Mouse (Mus musculus) midbrain, embryonic 10.5 days (tissue): ENCODE measurements around the gene Zfp93. TPM values are rescaled to one million over a fixed set of nuclear protein-coding genes. Genes with fewer than 3 reads are reported as not detected.

ENCODE experiments used
- DNase-seq: peaks from one replicate; pipeline ENCODE4 v3.0.0-alpha.2; 2017; ENCODE audit warnings: low spot score
- H3K27ac ChIP-seq: fragments of 300-500 bp; sonication (generic); replicated peaks from 2 replicates; pipeline ENCODE4 v1.5.1; 2016; ENCODE audit warnings: mild to moderate bottlenecking
- H3K27me3 ChIP-seq: fragments of 300-500 bp; sonication (generic); 2 replicates; pipeline ENCODE4 v1.6.1; 2016; ENCODE audit warnings: low read depth, mild to moderate bottlenecking; ENCODE audit not compliant: poor library complexity, severe bottlenecking
- H3K36me3 ChIP-seq: fragments of 300-500 bp; sonication (generic); 2 replicates; pipeline ENCODE4 v1.6.1; 2016; ENCODE audit warnings: mild to moderate bottlenecking, moderate library complexity
- H3K4me1 ChIP-seq: fragments of 300-500 bp; sonication (generic); 2 replicates; pipeline ENCODE4 v1.6.1; 2016
- H3K4me3 ChIP-seq: fragments of 300-500 bp; sonication (generic); 2 replicates; pipeline ENCODE4 v1.5.1; 2016; ENCODE audit warnings: mild to moderate bottlenecking, moderate library complexity
- H3K9me3 ChIP-seq: fragments of 300-500 bp; sonication (generic); replicated peaks from 2 replicates; pipeline ENCODE4 v1.6.1; 2016; ENCODE audit warnings: mild to moderate bottlenecking
- WGBS: fragments of 180-500 bp; shearing (Covaris S2); methylation state at CpG from one replicate; pipeline ENCODE4 v1.1.7; 2016; 5-methylcytosine and 5-hydroxymethylcytosine counted together
- polyA plus RNA-seq: library from polyadenylated mRNA; unstranded; fragments of >200 nt; fragmentation: Nextera tagmentation; extraction: Ambion mirVana; gene quantifications from 2 replicates; pipeline ENCODE4 v1.2.1, GENCODE M21; 2016

Zfp93 gene
- polyA plus RNA-seq, 1 experiment from 2014 or later: 6.2 TPM

DNA sequence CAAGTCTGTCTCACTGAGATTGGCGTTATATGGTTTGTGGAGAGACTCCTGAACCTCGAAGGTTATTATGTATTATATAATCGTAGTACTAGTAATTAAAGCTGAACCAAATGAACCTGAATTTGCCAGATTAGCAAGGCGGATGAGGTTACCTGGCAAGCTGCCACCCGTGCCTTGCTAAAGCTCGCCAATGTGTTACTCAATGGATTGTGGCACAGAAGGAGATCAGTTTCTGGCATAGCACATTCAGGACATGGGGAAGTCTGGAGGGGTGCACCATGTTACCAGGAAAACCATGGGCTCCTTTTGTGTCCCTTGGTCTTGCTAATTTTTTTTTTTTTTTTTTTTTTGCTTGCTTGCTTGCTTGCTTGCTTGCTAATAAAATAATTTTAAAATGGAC is 55.0 kb downstream of the Zfp93 start:
- Histone ChIP-seq H3K27ac (no peak overlapping the region), H3K27me3 (no peaks in the 10 kb centered on the region), H3K9me3 (peaks cover 13% of the 10 kb centered on the region; the same call in 1 of the 2 replicates), H3K4me1 (peaks cover 13% of the 10 kb centered on the region), H3K36me3 (no peaks in the 10 kb centered on the region), H3K4me3 (no peak overlapping the region; the same call in 1 of the 2 replicates)
- 93% methylated on average over 6 of the region's 6 CpGs for WGBS
- no peak for DNase-seq

DNA sequence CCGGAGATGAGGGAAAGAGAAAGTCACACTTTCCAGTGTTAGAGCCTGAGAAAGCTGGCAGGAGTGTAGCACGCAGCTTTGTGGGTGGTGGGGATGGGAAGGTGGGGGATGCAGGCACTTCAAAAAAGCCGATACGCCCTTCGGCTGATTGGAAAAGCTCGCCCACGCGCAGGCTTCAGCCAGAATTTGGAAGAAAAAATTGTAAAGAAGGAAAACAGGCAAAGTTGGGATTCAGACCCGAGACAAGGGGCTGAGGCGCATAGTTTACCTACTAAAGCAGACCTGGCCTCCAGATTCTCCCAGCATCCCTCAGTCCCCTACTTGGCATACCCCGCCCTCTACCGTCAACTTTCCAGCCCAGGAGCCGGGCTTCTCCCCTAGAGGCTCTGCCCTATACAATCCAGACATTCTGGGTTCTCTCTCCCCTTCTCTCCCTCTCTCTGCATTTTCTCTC is 55.5 kb downstream of the Zfp93 start:
- Histone ChIP-seq H3K4me1 (peaks cover 13% of the 10 kb centered on the region), H3K9me3 (peaks cover 13% of the 10 kb centered on the region; the same call in 1 of the 2 replicates), H3K4me3 (peak overlapping the region; percentile 48), H3K36me3 (no peaks in the 10 kb centered on the region), H3K27me3 (no peaks in the 10 kb centered on the region), H3K27ac (peak overlapping the region; percentile 65)
- WGBS: 9% methylated on average over 13 of the region's 13 CpGs
- peak; percentile 37 for DNase-seq

DNA sequence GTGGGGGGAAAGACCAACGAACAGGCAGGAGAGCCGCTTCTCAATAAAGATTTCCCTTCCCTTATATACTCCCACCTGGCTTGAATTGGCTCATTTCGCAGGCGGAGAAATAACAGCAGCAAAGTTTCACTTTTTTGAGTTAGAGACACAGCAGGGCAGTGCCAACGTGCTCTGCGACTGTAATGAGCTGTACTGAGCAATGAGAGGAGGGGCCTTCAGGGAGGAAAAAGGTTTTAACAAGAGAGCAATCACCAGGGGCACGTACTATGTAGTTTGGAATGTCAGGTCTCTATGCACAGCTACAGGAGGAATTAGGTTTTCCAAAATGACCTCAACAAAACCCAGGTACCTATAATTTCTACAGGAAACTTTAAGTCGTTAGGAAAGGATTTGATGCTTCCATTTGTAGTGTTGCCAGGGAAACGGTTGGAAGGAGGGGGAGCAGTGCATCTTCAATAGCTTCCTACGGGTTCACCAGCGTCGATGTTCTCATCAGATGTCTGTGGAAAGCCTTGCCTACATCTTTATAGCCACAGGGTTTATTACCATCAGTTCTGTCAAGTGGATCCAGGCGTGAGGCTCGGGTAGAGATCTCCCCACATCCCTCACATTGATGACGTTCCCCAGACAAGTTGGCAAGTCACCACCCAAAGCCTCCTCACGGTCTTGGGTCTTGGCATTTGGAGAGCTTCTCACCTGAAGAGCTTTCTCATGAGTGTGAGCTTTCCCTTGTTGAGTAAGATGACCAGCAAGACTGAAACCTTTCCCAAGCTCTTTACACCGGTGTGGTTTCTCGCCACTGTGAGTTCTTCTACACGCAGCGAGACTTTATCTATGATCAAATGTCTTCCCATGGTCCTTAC is 56.3 kb downstream of the Zfp93 start:
- peaks cover 13% of the 10 kb centered on the region for H3K4me1 ChIP-seq
- WGBS: 49% methylated on average over 20 of the region's 20 CpGs
- DNase-seq: no peak
- no peaks in the 10 kb centered on the region for H3K27me3 ChIP-seq
- peak overlapping the region; percentile 65; the same call in 1 of the 2 replicates for H3K27ac ChIP-seq
- peaks cover 13% of the 10 kb centered on the region; the same call in 1 of the 2 replicates for H3K9me3 ChIP-seq
- H3K36me3 ChIP-seq: no peaks in the 10 kb centered on the region
- peak overlapping the region; percentile 48 for H3K4me3 ChIP-seq

Other genes starting within 250 kb of the Zfp93 start
- 0.01 TPM in 1 of 2 replicates, not detected in the other for gene Vmn1r183, start 217.2 kb upstream of the Zfp93 start, polyA plus RNA-seq
- 28.4 and 31.7 TPM in 2 replicates for gene Zfp180, start 188.5 kb upstream of the Zfp93 start, polyA plus RNA-seq
- gene Zfp112, start 158.1 kb upstream of the Zfp93 start, polyA plus RNA-seq: 3.9 and 6.1 TPM in 2 replicates
- 14.0 and 14.9 TPM in 2 replicates for gene Zfp235, start 136.3 kb upstream of the Zfp93 start, polyA plus RNA-seq
- gene Zfp114, start 95.4 kb upstream of the Zfp93 start, polyA plus RNA-seq: 5.2 and 5.4 TPM in 2 replicates
- gene Zfp111, start 59.0 kb upstream of the Zfp93 start, polyA plus RNA-seq: 10.7 and 10.9 TPM in 2 replicates
- 5.1 and 5.7 TPM in 2 replicates for gene Zfp109, start 32.9 kb upstream of the Zfp93 start, polyA plus RNA-seq
- gene Zfp108, start 15.6 kb upstream of the Zfp93 start, polyA plus RNA-seq: 2.1 and 2.7 TPM in 2 replicates
- 36.7 and 41.4 TPM in 2 replicates for gene Zfp61, start 30.8 kb downstream of the Zfp93 start, polyA plus RNA-seq
- gene Zfp94, start 46.2 kb downstream of the Zfp93 start, polyA plus RNA-seq: 13.7 and 15.5 TPM in 2 replicates
- 0.14 and 0.26 TPM in 2 replicates for gene Tescl, start 63.5 kb downstream of the Zfp93 start, polyA plus RNA-seq
- not detected in 2 replicates for gene Lypd5, start 78.8 kb downstream of the Zfp93 start, polyA plus RNA-seq
- gene Kcnn4, start 99.8 kb downstream of the Zfp93 start, polyA plus RNA-seq: 3.3 and 4.0 TPM in 2 replicates
- 29.0 and 34.1 TPM in 2 replicates for gene Smg9, start 129.2 kb downstream of the Zfp93 start, polyA plus RNA-seq
- not detected in 2 replicates for gene Irgc1, start 181.9 kb downstream of the Zfp93 start, polyA plus RNA-seq
- gene Plaur, start 192.1 kb downstream of the Zfp93 start, polyA plus RNA-seq: 0.68 and 1.0 TPM in 2 replicates
- gene Cadm4, start 211.6 kb downstream of the Zfp93 start, polyA plus RNA-seq: 10.0 and 18.3 TPM in 2 replicates
- gene Zfp428, start 236.6 kb downstream of the Zfp93 start, polyA plus RNA-seq: 116 and 127 TPM in 2 replicates
- gene AC161166.1, start 242.0 kb downstream of the Zfp93 start, polyA plus RNA-seq: 0.64 and 0.99 TPM in 2 replicates